Mouse (Mus musculus) hindbrain, embryonic 14.5 days (tissue): ENCODE measurements around the gene C1ql4. TPM values are rescaled to one million over a fixed set of nuclear protein-coding genes. Genes with fewer than 3 reads are reported as not detected.
A peak's percentile ranks its signal among the peaks of the same experiment; 100 is the strongest.

Source experiments
- ATAC-seq: fragments of 200-750 bp; cut with Nextera tagmentation; 2 replicates; pipeline ENCODE4 v1.8.0; 2017; ENCODE audit warnings: moderate number of reproducible peaks, mild to moderate bottlenecking, moderate TSS enrichment, moderate library complexity; ENCODE audit not compliant: low FRiP score
- DNase-seq: peaks from one replicate; pipeline ENCODE4 v3.0.0-alpha.2; 2015; ENCODE audit warnings: low spot score
- H3K27ac ChIP-seq: fragments of 300-500 bp; sonication (generic); 2 replicates; pipeline ENCODE4 v1.5.1; 2014; ENCODE audit warnings: mild to moderate bottlenecking, moderate library complexity
- H3K27me3 ChIP-seq: fragments of 300-500 bp; sonication (generic); 2 replicates; pipeline ENCODE4 v1.6.1; 2014; ENCODE audit warnings: mild to moderate bottlenecking, low read length, mixed read lengths; ENCODE audit not compliant: control insufficient read depth, insufficient read depth
- H3K36me3 ChIP-seq: fragments of 300-500 bp; sonication (generic); replicated peaks from 2 replicates; pipeline ENCODE4 v1.6.1; 2014; ENCODE audit not compliant: control insufficient read depth, insufficient read depth
- H3K4me1 ChIP-seq: fragments of 300-500 bp; sonication (generic); replicated peaks from 2 replicates; pipeline ENCODE4 v1.6.1; 2014; ENCODE audit warnings: antibody characterized with exemption, low read length, mixed read lengths; ENCODE audit not compliant: control insufficient read depth, insufficient read depth
- H3K4me2 ChIP-seq: fragments of 300-500 bp; sonication (generic); replicated peaks from 2 replicates; pipeline ENCODE4 v1.6.1; 2014; ENCODE audit warnings: mild to moderate bottlenecking, moderate library complexity
- H3K4me3 ChIP-seq: fragments of 300-500 bp; sonication (generic); replicated peaks from 2 replicates; pipeline ENCODE4 v1.5.1; 2014; ENCODE audit warnings: mild to moderate bottlenecking, low read length
- H3K9ac ChIP-seq: fragments of 300-500 bp; sonication (generic); 2 replicates; pipeline ENCODE4 v1.6.1; 2014
- H3K9me3 ChIP-seq: fragments of 300-500 bp; sonication (generic); 2 replicates; pipeline ENCODE4 v1.6.1; 2016; ENCODE audit warnings: low read length; ENCODE audit not compliant: control insufficient read depth
- WGBS: fragments of 180-500 bp; shearing (Covaris S2); extraction: QIAGEN DNeasy Blood & Tissue Kit; methylation state at CpG from one replicate; pipeline ENCODE4 v1.1.7; 2014; 5-methylcytosine and 5-hydroxymethylcytosine counted together
- polyA plus RNA-seq: library from polyadenylated mRNA; unstranded; fragments of >200 nt; fragmentation: Nextera tagmentation; extraction: Ambion mirVana; gene quantifications from 2 replicates; pipeline ENCODE4 v1.2.1, GENCODE M21; 2014

The C1ql4 gene
- 4.7 and 6.6 TPM in 2 replicates for polyA plus RNA-seq

- H3K9me3 ChIP-seq: no peaks in the 10 kb centered on the region
- 7% methylated on average over 60 of the region's 60 CpGs for WGBS
- peaks cover 13% of the 10 kb centered on the region; the same call in 1 of the 2 replicates for H3K4me1 ChIP-seq
- no peaks in the 10 kb centered on the region for H3K36me3 ChIP-seq
- peak within 1 kb of the TSS; percentile 24 for H3K4me3 ChIP-seq
- no peak within 1 kb of the TSS for H3K27ac ChIP-seq
- ATAC-seq (no peak), DNase-seq (no peak)
- peaks cover 72% of the 10 kb centered on the region for H3K27me3 ChIP-seq
- peak within 1 kb of the TSS; percentile 39; the same call in 1 of the 2 replicates for H3K9ac ChIP-seq
- H3K4me2 ChIP-seq: peak within 1 kb of the TSS; percentile 46
These were observed at the start of gene C1ql4 for GRCm38 (mm10) chr15:99087253-99088075. C1ql4 (minus strand) TSS chr15:99087817.

GRCm38 (mm10) chr15:99129956-99130910, 42.6 kb upstream of the C1ql4 start:
- Histone ChIP-seq H3K9ac (no peak overlapping the region), H3K9me3 (no peaks in the 10 kb centered on the region), H3K36me3 (no peaks in the 10 kb centered on the region), H3K4me2 (no peak overlapping the region), H3K4me1 (peaks cover 18% of the 10 kb centered on the region), H3K4me3 (no peak overlapping the region), H3K27me3 (no peaks in the 10 kb centered on the region), H3K27ac (no peak overlapping the region)
- DNase-seq (no peak), ATAC-seq (no peak)
- 77% methylated on average over 22 of the region's 22 CpGs for WGBS

- no peak overlapping the region for H3K4me3 ChIP-seq
- peaks cover 18% of the 10 kb centered on the region for H3K4me1 ChIP-seq
- H3K36me3 ChIP-seq: no peaks in the 10 kb centered on the region
- no peak overlapping the region for H3K4me2 ChIP-seq
- no peak overlapping the region for H3K9ac ChIP-seq
- DNase-seq: no peak
- ATAC-seq: no peak
- H3K27me3 ChIP-seq: no peaks in the 10 kb centered on the region
- H3K9me3 ChIP-seq: no peaks in the 10 kb centered on the region
- H3K27ac ChIP-seq: no peak overlapping the region
- WGBS: 62% methylated on average over 11 of the region's 11 CpGs
These were observed 41.8 kb upstream of the C1ql4 start for GRCm38 (mm10) chr15:99129441-99129840.

DNA sequence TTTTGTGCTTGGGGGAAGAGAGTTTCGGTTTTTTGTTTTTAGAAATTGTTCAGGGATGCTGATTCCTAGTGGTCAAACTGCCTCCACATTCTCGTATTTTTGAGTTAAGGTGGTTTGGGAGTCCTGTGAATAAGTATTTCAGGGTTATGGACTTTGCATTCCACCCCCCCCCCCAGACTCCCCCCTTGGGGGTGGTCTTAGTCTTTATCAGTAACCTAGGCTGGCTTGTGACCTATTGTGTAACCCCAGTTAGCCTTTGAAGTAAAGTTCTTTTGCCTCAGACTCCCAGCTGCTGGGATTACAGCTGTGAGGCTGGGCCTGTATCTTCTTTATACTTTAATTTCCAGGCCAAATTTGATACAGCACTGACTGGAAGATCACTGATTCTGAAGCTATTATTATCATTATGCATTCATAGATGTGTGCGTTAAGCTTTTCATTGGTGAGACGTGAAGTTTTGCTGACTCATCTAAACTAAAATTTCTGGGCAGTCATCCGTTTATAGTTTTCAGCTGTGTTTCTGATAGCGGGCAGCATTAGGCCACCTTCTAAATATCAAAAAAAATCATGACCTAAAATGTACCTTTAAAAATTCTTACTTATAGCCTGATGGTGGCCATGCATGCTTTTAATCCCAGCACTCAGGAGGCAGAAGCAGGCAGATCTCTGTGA, 40.4 kb upstream of the C1ql4 start:
- Histone ChIP-seq H3K27me3 (no peaks in the 10 kb centered on the region), H3K4me2 (peak overlapping the region; percentile 71), H3K27ac (no peak overlapping the region), H3K4me3 (peak overlapping the region; percentile 61), H3K36me3 (no peaks in the 10 kb centered on the region), H3K9ac (peak overlapping the region; percentile 86), H3K9me3 (no peaks in the 10 kb centered on the region), H3K4me1 (peaks cover 18% of the 10 kb centered on the region)
- DNase-seq (no peak), ATAC-seq (no peak)
- WGBS: 56% methylated on average over 6 of the region's 6 CpGs

DNA sequence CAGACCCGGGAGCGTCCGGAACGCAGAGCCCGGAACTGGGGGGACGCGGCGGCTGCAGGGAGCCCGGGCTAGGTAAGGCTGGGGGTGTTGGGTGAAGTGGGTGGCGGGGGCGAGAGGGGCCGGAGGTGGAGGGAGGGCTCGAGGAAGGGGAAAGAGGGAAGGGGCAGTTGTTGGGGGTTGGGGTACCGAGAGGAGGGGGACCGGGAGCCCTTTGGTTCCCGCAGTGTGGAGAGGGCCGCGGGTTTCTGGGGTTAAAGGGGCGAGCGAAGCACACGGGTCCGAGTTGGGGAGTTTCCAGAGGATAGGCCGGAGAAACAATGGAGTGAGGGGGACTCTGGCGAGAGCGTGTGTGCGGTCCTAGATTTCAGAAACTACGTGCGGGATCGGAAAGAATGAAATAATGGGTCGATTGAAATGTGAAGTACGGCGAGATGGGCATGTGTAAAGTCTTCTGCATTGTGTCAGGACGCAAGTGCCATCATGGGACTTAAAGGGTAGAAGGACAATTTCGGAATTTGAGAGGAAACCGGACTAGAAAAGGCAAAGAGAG, 39.3 kb upstream of the C1ql4 start:
- no peaks in the 10 kb centered on the region for H3K36me3 ChIP-seq
- under 1% methylated on average over 35 of the region's 35 CpGs for WGBS
- H3K27ac ChIP-seq: peak overlapping the region; percentile 94
- H3K4me1 ChIP-seq: peaks cover 18% of the 10 kb centered on the region
- H3K4me3 ChIP-seq: peak overlapping the region; percentile 61
- no peak for ATAC-seq
- H3K4me2 ChIP-seq: peak overlapping the region; percentile 71
- no peaks in the 10 kb centered on the region for H3K27me3 ChIP-seq
- peak overlapping the region; percentile 86 for H3K9ac ChIP-seq
- DNase-seq: peak; percentile 46
- H3K9me3 ChIP-seq: no peaks in the 10 kb centered on the region

DNA sequence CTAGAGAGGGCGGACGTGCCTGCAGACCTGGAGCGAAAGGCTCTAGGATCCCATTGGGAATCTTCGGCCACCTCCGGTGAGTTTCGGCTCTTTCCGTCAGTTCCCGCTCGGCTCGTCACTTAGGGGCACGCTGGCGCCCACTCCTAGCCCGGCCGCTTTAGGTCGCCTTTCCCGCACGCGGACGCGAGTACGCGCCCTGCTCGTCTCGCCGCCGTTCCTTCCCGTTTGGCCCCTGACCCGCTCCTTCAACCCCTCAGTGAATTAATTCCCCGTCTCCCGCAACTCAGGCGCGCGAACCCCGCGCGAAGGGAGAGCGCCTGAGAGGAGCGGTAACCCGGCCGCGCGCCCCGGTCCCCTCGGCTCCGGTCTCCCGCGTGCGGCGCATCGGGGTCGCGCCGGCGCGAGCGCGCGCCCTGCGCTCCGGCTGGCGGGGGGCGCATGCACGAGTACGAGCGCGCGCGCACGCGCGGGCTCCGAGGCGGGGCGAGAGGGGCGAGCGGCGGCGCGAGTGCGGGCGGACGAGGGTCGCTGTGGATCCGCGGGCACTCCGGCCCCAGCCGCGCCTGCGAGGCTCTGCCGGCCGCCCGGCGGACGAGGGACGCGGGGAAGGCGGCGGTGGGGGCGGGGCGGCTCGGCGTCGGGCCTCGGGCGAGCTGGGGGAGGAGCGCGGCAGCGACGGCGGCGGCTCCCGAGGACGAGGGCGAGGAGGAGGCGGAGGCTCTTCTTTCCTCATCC, 38.6 kb upstream of the C1ql4 start:
- H3K27ac ChIP-seq: peak overlapping the region; percentile 94
- H3K27me3 ChIP-seq: no peaks in the 10 kb centered on the region
- ATAC-seq: peak; percentile 92
- peaks cover 18% of the 10 kb centered on the region for H3K4me1 ChIP-seq
- WGBS: under 1% methylated on average over 104 of the region's 115 CpGs
- peak overlapping the region; percentile 61 for H3K4me3 ChIP-seq
- DNase-seq: peak; percentile 92
- peak overlapping the region; percentile 71 for H3K4me2 ChIP-seq
- no peaks in the 10 kb centered on the region for H3K36me3 ChIP-seq
- no peaks in the 10 kb centered on the region for H3K9me3 ChIP-seq
- H3K9ac ChIP-seq: peak overlapping the region; percentile 86

GRCm38 (mm10) chr15:99125711-99126080, 38.1 kb upstream of the C1ql4 start, which contains the start of gene Spats2:
Spats2 (plus strand) TSS chr15:99125916.
- DNase-seq: no peak
- peaks cover 18% of the 10 kb centered on the region for H3K4me1 ChIP-seq
- H3K9ac ChIP-seq: peak within 1 kb of the TSS; percentile 86
- ATAC-seq: no peak
- peak within 1 kb of the TSS; percentile 61 for H3K4me3 ChIP-seq
- H3K27ac ChIP-seq: peak within 1 kb of the TSS; percentile 94
- H3K27me3 ChIP-seq: no peaks in the 10 kb centered on the region
- H3K36me3 ChIP-seq: no peaks in the 10 kb centered on the region
- H3K9me3 ChIP-seq: no peaks in the 10 kb centered on the region
- WGBS: 2% methylated on average over 12 of the region's 12 CpGs
- peak within 1 kb of the TSS; percentile 71 for H3K4me2 ChIP-seq

DNA sequence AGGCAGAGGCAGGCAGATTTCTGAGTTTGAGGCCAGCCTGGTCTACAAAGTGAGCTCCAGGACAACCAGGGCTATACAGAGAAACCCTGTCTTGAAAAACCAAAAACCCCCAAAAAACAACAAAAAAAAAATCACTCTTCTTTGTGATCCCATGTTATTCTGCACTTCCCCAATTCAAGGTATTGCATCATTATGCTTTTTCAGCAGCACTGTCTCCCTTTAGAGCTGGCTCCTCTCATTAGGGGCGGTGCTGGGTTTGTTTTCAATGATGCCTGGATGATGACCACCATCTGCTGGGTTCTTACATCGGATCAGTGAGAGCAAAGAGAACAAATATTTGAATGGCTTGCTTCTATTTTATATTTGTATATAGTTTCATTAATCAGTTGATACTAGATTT, 35.0 kb upstream of the C1ql4 start:
- H3K4me3 ChIP-seq: no peak overlapping the region
- peaks cover 2% of the 10 kb centered on the region for H3K4me1 ChIP-seq
- H3K9me3 ChIP-seq: no peaks in the 10 kb centered on the region
- no peaks in the 10 kb centered on the region for H3K27me3 ChIP-seq
- H3K4me2 ChIP-seq: no peak overlapping the region
- H3K36me3 ChIP-seq: no peaks in the 10 kb centered on the region
- WGBS: 87% methylated on average over 2 of the region's 2 CpGs
- H3K27ac ChIP-seq: no peak overlapping the region
- DNase-seq (no peak), ATAC-seq (no peak)
- no peak overlapping the region for H3K9ac ChIP-seq
